Mouse (Mus musculus) adipocyte (in vitro differentiated cells): ENCODE results near the gene Entpd5.
"Not testable (repeated sequence)": the region's sequence is repeated elsewhere in the genome, so short reads cannot be mapped to it uniquely, and the experiment has no call there.

Experiments used
- DNase-seq: peaks from one replicate; pipeline ENCODE4 v3.0.0-alpha.2; 2016; ENCODE audit warnings: low spot score

The Entpd5 gene

GRCm38 (mm10) chr12:84399135-84399534 is 9.7 kb downstream of the Entpd5 start:
- DNase-seq: peak; percentile 10

DNA sequence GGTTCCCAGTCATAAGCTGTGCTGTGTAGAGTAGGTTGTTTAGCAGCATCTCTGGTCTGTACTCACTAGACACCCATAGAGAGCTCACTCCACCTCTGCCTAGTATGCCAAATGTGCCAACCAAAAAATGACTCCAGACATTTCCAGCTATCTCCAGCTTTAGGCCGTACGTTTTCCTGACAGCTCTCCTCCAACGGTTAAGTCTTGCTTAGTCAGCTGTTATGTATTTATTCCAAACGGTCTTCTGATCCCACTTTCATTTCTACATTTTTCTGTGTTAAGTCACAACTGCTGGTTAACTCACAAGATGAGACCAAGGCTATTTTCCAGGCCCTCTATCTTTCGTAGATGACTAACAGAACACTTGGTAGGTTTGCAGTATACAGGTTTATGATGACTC is 10.2 kb downstream of the Entpd5 start:
- peak; percentile 41 for DNase-seq

DNA sequence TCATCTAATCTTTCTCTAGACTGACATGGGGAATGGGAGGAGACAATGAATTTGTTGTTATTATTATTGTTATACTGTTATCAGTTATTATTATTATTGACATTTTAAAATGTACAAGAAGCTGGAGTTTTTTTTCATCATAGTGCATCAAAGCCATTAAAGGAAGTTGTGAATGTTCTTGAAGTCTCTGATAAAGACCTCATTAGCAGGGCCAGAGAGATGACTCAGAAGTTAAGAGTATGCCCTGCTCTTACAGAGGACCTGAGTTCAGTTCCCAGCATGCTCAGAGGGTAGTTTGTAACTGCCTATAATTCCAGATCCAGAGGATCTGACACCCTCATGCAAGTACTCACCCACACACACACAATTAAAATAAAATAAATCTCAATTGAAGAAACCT is 11.1 kb downstream of the Entpd5 start:
- no peak for DNase-seq

DNA sequence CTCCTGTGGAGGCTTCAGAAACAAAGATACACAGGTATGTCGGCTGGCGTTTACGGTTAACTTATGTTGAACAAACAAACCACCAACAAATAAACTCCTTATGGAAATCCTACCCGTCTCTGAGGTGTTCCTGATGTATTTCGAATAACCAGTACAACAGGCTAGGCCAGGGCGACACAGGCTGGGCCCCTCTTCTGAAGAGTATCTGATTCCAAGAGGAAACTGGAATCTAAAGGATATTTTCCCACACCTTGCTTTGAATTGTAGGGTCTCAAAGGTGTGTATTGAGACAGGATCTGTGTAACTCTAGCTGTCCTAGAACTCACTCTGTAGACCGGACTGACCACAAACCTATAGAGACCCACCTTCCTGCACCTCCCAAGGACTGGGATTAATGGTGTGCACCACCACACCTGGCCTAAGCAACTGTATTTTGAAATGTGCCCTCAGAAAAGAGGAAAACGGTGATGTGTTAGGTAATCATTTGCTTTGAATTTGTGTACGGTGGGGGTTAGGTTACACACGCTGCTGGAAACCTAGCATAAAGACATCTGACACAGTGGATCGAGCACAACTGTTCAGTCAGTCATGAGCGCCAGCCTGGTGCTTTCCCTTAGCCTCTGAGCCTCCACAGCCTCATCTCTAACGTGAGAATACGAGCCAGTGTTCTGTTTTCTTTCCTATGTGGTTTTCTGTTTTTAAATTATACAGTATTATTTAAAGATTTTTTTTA is 11.7 kb downstream of the Entpd5 start:
- DNase-seq: no peak

- DNase-seq: no peak
Measured at GRCm38 (mm10) chr12:84393847-84394246, 15.0 kb downstream of the Entpd5 start.

GRCm38 (mm10) chr12:84392681-84393080 is 16.1 kb downstream of the Entpd5 start:
- DNase-seq: peak; percentile 68

- no peak for DNase-seq
Measured at GRCm38 (mm10) chr12:84390336-84390735, 18.5 kb downstream of the Entpd5 start.

DNA sequence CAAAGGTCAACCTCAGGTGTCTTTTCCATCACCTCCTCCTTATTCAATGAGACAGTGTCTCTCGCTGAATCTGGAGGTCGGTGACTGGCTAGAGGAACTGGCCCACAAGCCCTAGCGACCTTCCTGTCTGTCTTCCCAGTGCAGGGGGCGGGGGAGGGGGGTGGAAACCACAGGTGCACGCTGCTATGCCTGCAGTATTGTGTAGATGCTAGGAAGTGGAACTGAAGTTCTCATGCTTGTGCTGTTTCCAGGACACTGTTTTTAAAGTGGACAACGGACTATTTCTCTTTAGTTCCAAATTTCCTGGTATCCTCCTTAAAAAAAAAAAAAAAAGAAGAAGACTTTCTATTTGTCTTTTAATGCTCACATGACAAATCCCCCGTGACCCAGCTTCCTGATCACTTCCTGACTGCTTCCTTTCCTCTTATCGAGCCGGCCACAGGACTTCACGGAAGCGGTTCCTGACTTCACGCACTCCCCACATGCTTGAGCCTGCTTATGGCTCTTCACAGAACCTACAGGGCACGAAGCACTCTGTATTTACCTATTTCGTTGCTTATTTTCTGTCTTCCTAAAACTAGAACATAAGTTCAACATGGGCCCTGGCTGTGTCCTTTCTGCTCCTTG is 19.9 kb downstream of the Entpd5 start:
- DNase-seq: no peak

- DNase-seq: no peak
Measured at GRCm38 (mm10) chr12:84388097-84388496, 20.7 kb downstream of the Entpd5 start.

DNA sequence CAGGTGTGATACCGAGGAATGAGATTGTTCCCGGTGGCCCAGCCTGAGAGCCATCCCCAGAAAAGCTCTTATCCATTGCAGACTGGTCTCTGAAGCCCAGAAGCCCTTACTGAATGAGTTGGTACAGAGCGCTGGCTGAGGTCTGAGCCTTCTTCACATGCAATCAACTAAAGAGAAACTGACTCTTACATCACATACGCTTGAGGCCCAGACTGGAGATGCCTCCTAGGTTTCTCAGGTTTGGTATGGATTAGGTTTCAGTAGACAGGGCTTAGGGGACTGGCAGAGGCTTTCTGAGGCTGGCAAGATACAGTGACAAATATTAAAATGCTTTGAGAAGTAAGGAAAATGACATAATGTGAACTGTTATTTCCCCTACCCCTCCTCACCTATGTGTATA is 23.4 kb downstream of the Entpd5 start:
- peak; percentile 37 for DNase-seq

GRCm38 (mm10) chr12:84384644-84385081 is 24.2 kb downstream of the Entpd5 start:
- peak; percentile 93 for DNase-seq

DNA sequence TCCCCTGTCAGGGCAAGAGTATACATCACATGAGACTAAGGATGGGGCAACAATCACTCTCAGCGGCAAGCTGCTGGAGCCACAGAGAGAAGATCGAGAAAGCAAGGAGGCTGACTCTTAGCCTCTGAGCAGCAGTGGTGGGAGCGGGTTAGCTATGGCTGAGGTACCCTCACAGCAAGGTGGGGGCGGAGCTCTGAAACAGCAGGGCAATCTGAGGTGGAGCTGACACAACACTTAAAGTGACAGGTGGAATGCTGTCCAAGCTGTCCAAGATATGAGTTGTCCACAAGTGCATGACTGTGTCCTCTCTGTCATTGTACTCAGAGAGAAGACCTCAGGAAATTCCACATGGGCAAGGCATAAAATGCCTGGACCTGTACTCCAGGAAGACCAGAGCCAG is 26.5 kb downstream of the Entpd5 start:
- DNase-seq: no peak

- DNase-seq: no peak
Measured at GRCm38 (mm10) chr12:84373831-84374481, 34.9 kb downstream of the Entpd5 start.

DNA sequence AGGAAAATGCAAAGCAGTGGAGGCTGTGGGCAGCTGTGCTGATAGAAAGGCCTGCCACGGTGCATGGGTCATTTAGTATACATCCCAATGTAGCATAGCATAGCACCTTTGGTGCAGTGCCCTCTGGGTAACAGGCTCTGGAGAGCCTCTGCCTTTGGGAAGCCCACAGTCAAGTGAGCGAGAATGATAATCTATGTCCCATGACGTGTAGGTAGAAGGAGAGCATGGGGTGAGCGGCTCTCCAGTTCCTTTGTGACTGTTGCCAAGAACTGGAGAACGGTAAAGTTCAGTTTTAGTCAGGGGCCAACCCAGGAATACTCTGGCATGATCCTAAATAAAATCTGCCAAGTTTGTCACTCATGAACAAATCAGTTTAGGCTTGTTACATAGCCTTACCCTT is 37.2 kb downstream of the Entpd5 start:
- DNase-seq: no peak

DNA sequence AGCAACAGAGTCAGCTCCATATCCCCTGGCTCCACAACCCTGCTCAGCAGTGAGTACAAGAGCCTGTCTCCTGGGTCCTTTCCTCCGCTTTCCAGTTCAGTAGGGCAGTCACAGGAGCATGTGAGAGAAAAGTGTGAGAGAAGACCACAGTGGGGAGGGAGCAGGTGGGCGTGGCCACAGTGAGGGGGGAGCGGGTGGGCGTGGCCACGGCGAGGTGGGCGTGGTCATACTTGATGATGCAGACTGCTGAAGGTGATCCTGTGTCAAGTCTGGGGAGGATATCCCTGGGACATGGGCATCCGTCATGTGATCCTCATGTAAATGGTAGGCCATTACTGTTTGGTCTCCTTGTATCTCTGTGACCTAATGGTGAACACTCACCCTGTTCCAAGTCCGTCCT is 41.9 kb downstream of the Entpd5 start:
- no peak for DNase-seq

GRCm38 (mm10) chr12:84365137-84365536 is 43.7 kb downstream of the Entpd5 start:
- DNase-seq: peak; percentile 82

GRCm38 (mm10) chr12:84364291-84364690 is 44.5 kb downstream of the Entpd5 start:
- no peak for DNase-seq

DNA sequence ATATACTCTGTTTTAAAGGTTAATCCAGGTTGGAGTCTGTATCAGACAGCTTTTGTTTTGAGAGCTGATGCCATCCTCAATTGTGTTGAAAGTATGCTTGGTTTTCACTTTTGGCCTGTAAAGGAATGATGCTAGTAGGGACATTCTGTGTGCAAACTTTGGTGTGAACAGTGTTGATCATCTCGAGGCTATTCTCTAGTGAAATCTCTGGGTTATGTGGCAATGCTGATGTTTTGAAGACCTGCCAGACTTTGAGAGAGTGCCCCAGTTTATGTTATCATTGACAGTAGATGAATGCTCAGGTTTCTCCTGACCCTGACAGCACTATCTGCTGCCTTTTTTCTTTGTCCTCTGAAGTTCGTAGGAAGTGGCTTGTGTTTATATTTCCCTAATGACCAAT is 46.0 kb downstream of the Entpd5 start:
- DNase-seq: peak; percentile 54

- DNase-seq: peak; percentile 98
Measured at GRCm38 (mm10) chr12:84361555-84362489, 47.0 kb downstream of the Entpd5 start, which contains the start of the genes Coq6 and Fam161b. TSS of gene Coq6 (plus strand) at chr12:84361657. TSS of gene Fam161b (minus strand) at chr12:84361833.

DNA sequence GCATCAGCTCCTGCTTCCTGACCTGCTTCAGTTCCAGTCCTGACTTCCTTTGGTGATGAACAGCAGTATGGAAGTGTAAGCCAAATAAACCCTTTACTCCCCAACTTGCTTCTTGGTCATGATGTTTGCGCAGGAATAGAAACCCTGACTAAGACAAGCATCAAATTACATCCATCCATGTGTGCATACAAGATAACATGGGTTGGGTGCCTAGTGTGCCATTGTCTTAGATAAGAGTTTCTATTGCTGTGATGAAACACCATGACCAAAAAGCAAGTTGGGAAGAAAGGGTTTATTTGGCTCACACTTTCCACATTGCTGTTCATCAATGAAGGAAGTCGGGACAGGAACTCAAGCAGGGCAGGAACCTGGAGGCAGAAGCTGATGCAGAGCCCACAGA is 50.1 kb downstream of the Entpd5 start:
- not testable (repeated sequence) for DNase-seq

DNA sequence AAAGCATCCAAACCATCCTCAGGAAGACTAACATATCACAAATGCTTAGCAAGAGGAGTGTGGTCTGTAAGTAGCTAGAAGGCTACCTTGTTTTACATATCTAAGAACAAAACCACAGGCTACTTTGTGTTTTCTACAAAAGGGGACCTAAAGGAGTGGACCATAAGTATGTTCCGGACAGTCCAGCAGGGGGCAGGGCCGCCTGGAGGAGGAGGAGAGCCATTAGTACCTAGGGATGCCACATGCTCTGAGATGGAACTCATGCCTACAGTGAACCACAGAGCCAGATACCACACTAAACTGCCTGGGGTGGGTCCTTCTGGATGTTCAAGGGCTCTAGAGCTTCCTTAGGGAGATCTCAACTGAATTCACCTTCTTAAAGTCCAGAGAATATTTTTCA is 61.6 kb downstream of the Entpd5 start:
- peak; percentile 65 for DNase-seq
